Mouse (Mus musculus): ENCODE results near the gene Usp1. TPM values are rescaled to one million over a fixed set of nuclear protein-coding genes. Genes with fewer than 3 reads are reported as not detected.
"Not testable (repeated sequence)": the region's sequence is repeated elsewhere in the genome, so short reads cannot be mapped to it uniquely, and the experiment has no call there.

Usp1 gene
- polyA plus RNA-seq, 1 experiment from 2014 or later: 83.7 TPM

GRCm38 (mm10) chr4:98925250-98925781, 1.7 kb downstream of the Usp1 start:
- no peak for ATAC-seq (replicated peaks; ENCODE audit: low FRiP score, low read depth)
- 13% methylated on average over 6 of the region's 6 CpGs for WGBS
- H3K4me3 ChIP-seq (replicated peaks; ENCODE audit: low read depth, low read length): peak overlapping the region; percentile 93
- H3K9me3 ChIP-seq (replicated peaks; ENCODE audit: low read length): no peaks in the 10 kb centered on the region
- DNase-seq (ENCODE audit: low spot score): no peak
- H3K27ac ChIP-seq: no peak overlapping the region
- H3K4me2 ChIP-seq (ENCODE audit: low read length): peak overlapping the region; percentile 91
- no peak for TF ChIP-seq CTCF (IDR thresholded peaks at IDR 0.05; ENCODE audit: low read depth)
- H3K36me3 ChIP-seq (ENCODE audit: insufficient read depth, low read length): peaks cover 6% of the 10 kb centered on the region; the same call in 1 of the 2 replicates
- no peaks in the 10 kb centered on the region for H3K27me3 ChIP-seq (ENCODE audit: insufficient read depth, low read length)
- peaks cover 12% of the 10 kb centered on the region; the same call in 1 of the 2 replicates for H3K4me1 ChIP-seq (replicated peaks; ENCODE audit: insufficient read depth, low read length)
- peak overlapping the region; percentile 15; the same call in 1 of the 2 replicates for H3K9ac ChIP-seq (ENCODE audit: low read depth, low read length)

GRCm38 (mm10) chr4:98936036-98936435, 12.4 kb downstream of the Usp1 start:
- DNase-seq (ENCODE audit: low spot score) (no peak), ATAC-seq (replicated peaks; ENCODE audit: low FRiP score, low read depth) (no peak)
- Histone ChIP-seq H3K27ac (no peak overlapping the region), H3K27me3 (ENCODE audit: insufficient read depth, low read length) (no peaks in the 10 kb centered on the region), H3K4me3 (replicated peaks; ENCODE audit: low read depth, low read length) (no peak overlapping the region), H3K4me2 (ENCODE audit: low read length) (no peak overlapping the region), H3K4me1 (replicated peaks; ENCODE audit: insufficient read depth, low read length) (no peaks in the 10 kb centered on the region), H3K9ac (ENCODE audit: low read depth, low read length) (no peak overlapping the region), H3K36me3 (ENCODE audit: insufficient read depth, low read length) (peaks cover 35% of the 10 kb centered on the region), H3K9me3 (replicated peaks; ENCODE audit: low read length) (no peaks in the 10 kb centered on the region)
- WGBS: 82% methylated on average over 6 of the region's 6 CpGs
- TF ChIP-seq CTCF (IDR thresholded peaks at IDR 0.05; ENCODE audit: low read depth): no peak

GRCm38 (mm10) chr4:98938210-98938609, 14.6 kb downstream of the Usp1 start:
- not testable (repeated sequence) for H3K27me3 ChIP-seq (ENCODE audit: insufficient read depth, low read length); H3K27ac ChIP-seq; H3K9ac ChIP-seq (ENCODE audit: low read depth, low read length); DNase-seq (ENCODE audit: low spot score); H3K4me2 ChIP-seq (ENCODE audit: low read length); H3K4me1 ChIP-seq (replicated peaks; ENCODE audit: insufficient read depth, low read length); H3K9me3 ChIP-seq (replicated peaks; ENCODE audit: low read length); H3K4me3 ChIP-seq (replicated peaks; ENCODE audit: low read depth, low read length); ATAC-seq (replicated peaks; ENCODE audit: low FRiP score, low read depth)
- peak; percentile 30 for TF ChIP-seq CTCF (IDR thresholded peaks at IDR 0.05; ENCODE audit: low read depth)
- 91% methylated on average over 6 of the region's 6 CpGs for WGBS
- peaks cover 33% of the 10 kb centered on the region for H3K36me3 ChIP-seq (ENCODE audit: insufficient read depth, low read length)

GRCm38 (mm10) chr4:98950563-98950962, 27.0 kb downstream of the Usp1 start:
- Histone ChIP-seq H3K9ac (ENCODE audit: low read depth, low read length) (no peak overlapping the region), H3K27me3 (ENCODE audit: insufficient read depth, low read length) (no peaks in the 10 kb centered on the region), H3K27ac (no peak overlapping the region), H3K9me3 (replicated peaks; ENCODE audit: low read length) (no peaks in the 10 kb centered on the region), H3K4me2 (ENCODE audit: low read length) (no peak overlapping the region), H3K4me1 (replicated peaks; ENCODE audit: insufficient read depth, low read length) (no peaks in the 10 kb centered on the region), H3K36me3 (ENCODE audit: insufficient read depth, low read length) (peaks cover 17% of the 10 kb centered on the region; the same call in 1 of the 2 replicates), H3K4me3 (replicated peaks; ENCODE audit: low read depth, low read length) (no peak overlapping the region)
- no peak for TF ChIP-seq CTCF (IDR thresholded peaks at IDR 0.05; ENCODE audit: low read depth)
- no peak for DNase-seq (ENCODE audit: low spot score)
- ATAC-seq (replicated peaks; ENCODE audit: low FRiP score, low read depth): no peak

GRCm38 (mm10) chr4:98955986-98956385, 32.4 kb downstream of the Usp1 start:
- 94% methylated on average over 8 of the region's 8 CpGs for WGBS
- Histone ChIP-seq H3K36me3 (ENCODE audit: insufficient read depth, low read length) (peaks cover 33% of the 10 kb centered on the region; the same call in 1 of the 2 replicates), H3K27ac (no peak overlapping the region), H3K9ac (ENCODE audit: low read depth, low read length) (no peak overlapping the region), H3K4me3 (replicated peaks; ENCODE audit: low read depth, low read length) (no peak overlapping the region), H3K9me3 (replicated peaks; ENCODE audit: low read length) (no peaks in the 10 kb centered on the region), H3K27me3 (ENCODE audit: insufficient read depth, low read length) (no peaks in the 10 kb centered on the region), H3K4me2 (ENCODE audit: low read length) (no peak overlapping the region), H3K4me1 (replicated peaks; ENCODE audit: insufficient read depth, low read length) (no peaks in the 10 kb centered on the region)
- DNase-seq (ENCODE audit: low spot score) (no peak), ATAC-seq (replicated peaks; ENCODE audit: low FRiP score, low read depth) (no peak)
- TF ChIP-seq CTCF (IDR thresholded peaks at IDR 0.05; ENCODE audit: low read depth): no peak

- DNase-seq (ENCODE audit: low spot score) (peak; percentile 2), ATAC-seq (replicated peaks; ENCODE audit: low FRiP score, low read depth) (peak; percentile 68)
- 82% methylated on average over 3 of the region's 3 CpGs for WGBS
- Histone ChIP-seq H3K27ac (no peak overlapping the region), H3K27me3 (ENCODE audit: insufficient read depth, low read length) (no peaks in the 10 kb centered on the region), H3K4me2 (ENCODE audit: low read length) (no peak overlapping the region), H3K4me1 (replicated peaks; ENCODE audit: insufficient read depth, low read length) (no peaks in the 10 kb centered on the region), H3K9ac (ENCODE audit: low read depth, low read length) (no peak overlapping the region), H3K4me3 (replicated peaks; ENCODE audit: low read depth, low read length) (no peak overlapping the region), H3K36me3 (ENCODE audit: insufficient read depth, low read length) (peaks cover 33% of the 10 kb centered on the region; the same call in 1 of the 2 replicates), H3K9me3 (replicated peaks; ENCODE audit: low read length) (no peaks in the 10 kb centered on the region)
- no peak for TF ChIP-seq CTCF (IDR thresholded peaks at IDR 0.05; ENCODE audit: low read depth)
Observed at GRCm38 (mm10) chr4:98960243-98960642, 36.6 kb downstream of the Usp1 start.

DNA sequence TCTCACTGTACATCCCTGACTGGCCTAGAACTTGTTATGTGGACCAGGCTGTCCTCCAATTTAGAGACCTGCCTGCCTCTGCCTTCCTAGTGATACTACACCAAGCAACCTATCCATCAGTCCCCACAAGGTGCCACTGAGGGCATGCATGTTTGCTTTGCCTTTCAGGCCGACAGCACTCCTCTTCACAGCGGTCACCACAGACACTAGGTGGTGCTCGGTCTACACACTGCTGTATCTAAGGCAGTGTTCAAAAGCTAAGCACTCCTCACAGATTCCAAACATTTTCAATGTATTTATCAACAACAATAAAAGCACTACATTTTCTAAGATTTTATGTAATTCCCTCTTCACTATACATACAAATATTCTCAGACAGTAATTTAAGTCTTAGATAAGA, 46.3 kb downstream of the Usp1 start:
- ATAC-seq (replicated peaks; ENCODE audit: low FRiP score, low read depth) (no peak), DNase-seq (ENCODE audit: low spot score) (no peak)
- Histone ChIP-seq H3K27me3 (ENCODE audit: insufficient read depth, low read length) (no peaks in the 10 kb centered on the region), H3K9ac (ENCODE audit: low read depth, low read length) (no peak overlapping the region), H3K27ac (no peak overlapping the region), H3K36me3 (ENCODE audit: insufficient read depth, low read length) (peaks cover 46% of the 10 kb centered on the region), H3K4me2 (ENCODE audit: low read length) (no peak overlapping the region), H3K4me1 (replicated peaks; ENCODE audit: insufficient read depth, low read length) (no peaks in the 10 kb centered on the region), H3K4me3 (replicated peaks; ENCODE audit: low read depth, low read length) (no peak overlapping the region), H3K9me3 (replicated peaks; ENCODE audit: low read length) (no peaks in the 10 kb centered on the region)
- TF ChIP-seq CTCF (IDR thresholded peaks at IDR 0.05; ENCODE audit: low read depth): 0 out of 2 replicates have a peak, but pooled peaks have one; percentile 25
- WGBS: 92% methylated on average over 3 of the region's 3 CpGs

All from kidney, postnatal 0 days (tissue).